Mouse (Mus musculus): ENCODE measurements around the gene Gm20532. TPM values are rescaled to one million over a fixed set of nuclear protein-coding genes. Genes with fewer than 3 reads are reported as not detected.

The Gm20532 gene
- polyA plus RNA-seq, 1 experiment from 2014 or later = not detected

DNA sequence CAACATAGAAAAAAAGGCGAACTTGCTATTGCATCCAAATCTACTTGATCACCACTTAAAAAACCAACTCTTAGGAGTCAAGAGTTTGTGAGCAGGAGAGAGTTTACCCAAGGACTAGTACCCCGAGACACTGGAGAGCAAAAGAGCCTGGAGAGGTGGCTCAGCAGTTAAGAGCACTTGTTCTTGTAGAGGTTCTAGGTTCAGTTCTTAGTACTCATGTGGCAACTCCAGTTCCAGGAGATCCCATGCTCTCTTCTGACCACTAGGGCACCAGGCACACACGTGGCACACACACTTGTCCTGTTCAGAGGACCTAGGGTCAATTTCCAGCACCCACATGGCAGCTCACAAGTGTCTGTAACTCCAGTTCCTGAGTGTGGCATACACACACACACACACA is 39.6 kb downstream of the Gm20532 start:
- H3K27me3 ChIP-seq (replicated peaks) = no peaks in the 10 kb centered on the region
- H3K36me3 ChIP-seq = no peaks in the 10 kb centered on the region
- no peak overlapping the region for H3K27ac ChIP-seq (replicated peaks)
- H3K9me3 ChIP-seq (replicated peaks) = no peaks in the 10 kb centered on the region
- 72% methylated on average over 3 of the region's 3 CpGs for WGBS
- H3K4me3 ChIP-seq (replicated peaks) = no peak overlapping the region
- H3K4me1 ChIP-seq = peaks cover 30% of the 10 kb centered on the region
- no peak for ATAC-seq (ENCODE audit: low FRiP score)
- no peak overlapping the region for H3K4me2 ChIP-seq
- no peak overlapping the region for H3K9ac ChIP-seq (replicated peaks)

DNA sequence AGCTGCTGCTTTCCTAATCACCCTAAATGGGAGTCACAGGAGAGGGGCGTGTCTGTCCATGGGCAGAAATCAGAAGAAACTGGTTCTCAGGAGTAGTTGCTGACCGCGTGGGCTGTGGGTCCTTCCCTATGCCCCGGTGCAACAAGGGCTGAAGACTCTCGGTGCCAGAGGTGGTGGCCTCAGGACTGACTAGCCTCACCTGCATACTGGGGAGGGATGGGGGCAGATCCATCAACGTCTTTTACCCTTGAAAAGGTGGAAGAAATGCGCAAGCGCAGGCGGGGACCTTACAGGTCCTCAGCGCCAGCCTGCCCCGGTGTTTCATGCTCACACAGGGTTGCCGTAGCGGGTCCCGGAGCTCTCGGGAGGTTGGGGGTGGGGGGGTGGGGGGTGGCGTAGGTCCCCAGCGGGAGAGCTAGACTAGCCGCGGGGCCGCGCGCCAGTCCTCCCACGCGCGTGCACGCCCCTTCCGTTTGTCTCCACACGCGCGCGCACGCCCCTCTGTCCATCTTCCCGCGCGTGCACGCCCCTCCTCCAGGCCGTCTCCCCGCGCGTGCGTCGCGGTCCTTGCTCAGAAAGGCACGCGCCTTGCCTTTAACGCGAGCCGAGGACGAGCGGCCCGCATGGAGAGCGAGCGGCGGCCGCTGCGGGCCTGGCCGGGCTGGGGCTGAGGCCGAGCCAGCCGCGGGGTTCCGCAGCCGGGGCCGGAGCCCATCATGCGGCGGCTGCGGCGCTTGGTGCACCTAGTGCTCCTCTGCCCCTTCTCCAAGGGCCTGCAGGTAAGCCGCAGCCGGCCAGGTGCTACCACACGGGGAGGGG is 41.7 kb downstream of the Gm20532 start, which contains the start of gene Fam69b:
TSS of gene Fam69b (plus strand) at position 537 of the 819 bp plus-strand sequence.
- H3K9ac ChIP-seq (replicated peaks) = peak within 1 kb of the TSS; percentile 98
- under 1% methylated on average over 51 of the region's 70 CpGs for WGBS
- H3K4me1 ChIP-seq = peaks cover 50% of the 10 kb centered on the region
- peak within 1 kb of the TSS; percentile 90 for H3K4me2 ChIP-seq
- H3K27ac ChIP-seq (replicated peaks) = peak within 1 kb of the TSS; percentile 89
- H3K36me3 ChIP-seq = no peaks in the 10 kb centered on the region
- H3K27me3 ChIP-seq (replicated peaks) = no peaks in the 10 kb centered on the region
- H3K9me3 ChIP-seq (replicated peaks) = no peaks in the 10 kb centered on the region
- ATAC-seq (ENCODE audit: low FRiP score) = peak; percentile 83
- peak within 1 kb of the TSS; percentile 78 for H3K4me3 ChIP-seq (replicated peaks)

DNA sequence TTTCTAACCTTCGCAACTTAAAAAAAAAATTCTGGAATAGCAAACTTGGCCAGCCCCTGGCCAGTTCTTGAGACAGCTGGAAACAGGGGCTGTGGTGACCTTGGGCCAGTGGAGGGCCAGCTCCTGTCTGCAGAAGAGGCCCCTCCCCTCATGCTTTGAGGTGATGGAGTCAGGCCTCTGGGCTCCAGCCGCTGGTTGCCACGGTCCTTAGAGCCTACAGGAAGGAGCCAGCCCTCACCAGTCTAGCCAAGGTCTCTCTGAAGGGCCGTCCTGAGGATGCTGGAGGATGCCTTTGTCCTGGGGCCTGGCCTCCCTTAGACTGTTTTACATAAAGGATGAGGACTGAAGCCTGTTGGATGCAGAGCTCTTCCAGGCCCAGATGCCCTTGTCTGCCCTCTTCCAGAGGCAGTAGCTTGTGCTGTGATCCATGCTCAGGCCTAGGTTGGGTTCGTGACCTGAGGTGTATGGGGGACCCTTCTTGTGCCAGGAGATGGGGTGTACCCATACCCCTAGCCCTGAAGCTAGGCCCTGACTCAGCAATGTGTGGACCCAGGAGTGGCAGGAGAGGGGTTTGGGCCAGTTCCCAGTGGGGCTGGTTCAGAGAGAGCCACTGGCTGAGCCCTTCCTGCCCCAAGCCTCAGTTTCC is 42.5 kb downstream of the Gm20532 start:
- peak overlapping the region; percentile 98 for H3K9ac ChIP-seq (replicated peaks)
- peak overlapping the region; percentile 90 for H3K4me2 ChIP-seq
- peak overlapping the region; percentile 78 for H3K4me3 ChIP-seq (replicated peaks)
- WGBS = 24% methylated on average over 5 of the region's 5 CpGs
- no peaks in the 10 kb centered on the region for H3K27me3 ChIP-seq (replicated peaks)
- 0 out of 2 replicates have a peak, but pooled peaks cover under 1% of the 10 kb centered on the region for H3K36me3 ChIP-seq
- H3K4me1 ChIP-seq = peaks cover 57% of the 10 kb centered on the region
- H3K27ac ChIP-seq (replicated peaks) = peak overlapping the region; percentile 89
- H3K9me3 ChIP-seq (replicated peaks) = no peaks in the 10 kb centered on the region
- peak; percentile 57 for ATAC-seq (ENCODE audit: low FRiP score)

- Histone ChIP-seq H3K27ac (replicated peaks) (no peak overlapping the region), H3K4me3 (replicated peaks) (no peak overlapping the region), H3K36me3 (peaks cover 38% of the 10 kb centered on the region), H3K27me3 (replicated peaks) (no peaks in the 10 kb centered on the region), H3K4me1 (peaks cover 88% of the 10 kb centered on the region), H3K9me3 (replicated peaks) (no peaks in the 10 kb centered on the region), H3K9ac (replicated peaks) (peak overlapping the region; percentile 36; the same call in 1 of the 2 replicates), H3K4me2 (peak overlapping the region; percentile 27)
- no peak for ATAC-seq (ENCODE audit: low FRiP score)
- WGBS = 74% methylated on average over 16 of the region's 16 CpGs
Observed at GRCm38 (mm10) chr2:26632541-26633395, 46.3 kb downstream of the Gm20532 start.

DNA sequence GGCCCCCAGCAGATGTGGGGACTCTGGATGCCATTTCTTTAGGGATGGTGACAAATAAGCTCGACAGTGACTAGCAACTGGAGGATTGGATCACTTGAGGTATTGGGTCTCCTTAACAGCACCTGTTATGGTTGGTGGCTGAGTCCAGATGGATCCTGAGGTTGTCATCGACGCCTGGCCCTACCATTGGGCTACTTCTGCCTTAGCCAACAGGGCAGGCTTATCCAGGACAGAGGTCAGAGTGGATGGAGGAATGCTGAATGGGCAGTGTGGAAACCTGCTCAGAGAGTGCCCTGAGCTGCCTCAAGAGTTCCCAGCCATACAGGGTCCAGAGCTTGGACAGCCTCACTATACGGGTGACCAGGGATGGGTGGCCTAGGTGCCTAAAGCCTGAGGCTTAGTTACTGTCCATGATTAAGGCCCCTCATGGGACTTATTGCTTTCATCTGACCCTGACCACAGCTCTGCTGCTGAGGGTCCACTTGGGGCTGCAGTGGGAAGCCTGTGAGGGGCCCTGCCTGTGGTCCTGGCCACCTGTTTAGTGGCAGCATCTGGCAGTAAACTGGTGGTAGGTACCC is 47.6 kb downstream of the Gm20532 start:
- H3K4me1 ChIP-seq = peaks cover 95% of the 10 kb centered on the region
- H3K9me3 ChIP-seq (replicated peaks) = no peaks in the 10 kb centered on the region
- H3K27ac ChIP-seq (replicated peaks) = no peak overlapping the region
- peaks cover 42% of the 10 kb centered on the region for H3K36me3 ChIP-seq
- WGBS = 77% methylated on average over 4 of the region's 4 CpGs
- no peak overlapping the region for H3K4me2 ChIP-seq
- H3K4me3 ChIP-seq (replicated peaks) = no peak overlapping the region
- no peak overlapping the region for H3K9ac ChIP-seq (replicated peaks)
- ATAC-seq (ENCODE audit: low FRiP score) = no peak
- no peaks in the 10 kb centered on the region for H3K27me3 ChIP-seq (replicated peaks)

DNA sequence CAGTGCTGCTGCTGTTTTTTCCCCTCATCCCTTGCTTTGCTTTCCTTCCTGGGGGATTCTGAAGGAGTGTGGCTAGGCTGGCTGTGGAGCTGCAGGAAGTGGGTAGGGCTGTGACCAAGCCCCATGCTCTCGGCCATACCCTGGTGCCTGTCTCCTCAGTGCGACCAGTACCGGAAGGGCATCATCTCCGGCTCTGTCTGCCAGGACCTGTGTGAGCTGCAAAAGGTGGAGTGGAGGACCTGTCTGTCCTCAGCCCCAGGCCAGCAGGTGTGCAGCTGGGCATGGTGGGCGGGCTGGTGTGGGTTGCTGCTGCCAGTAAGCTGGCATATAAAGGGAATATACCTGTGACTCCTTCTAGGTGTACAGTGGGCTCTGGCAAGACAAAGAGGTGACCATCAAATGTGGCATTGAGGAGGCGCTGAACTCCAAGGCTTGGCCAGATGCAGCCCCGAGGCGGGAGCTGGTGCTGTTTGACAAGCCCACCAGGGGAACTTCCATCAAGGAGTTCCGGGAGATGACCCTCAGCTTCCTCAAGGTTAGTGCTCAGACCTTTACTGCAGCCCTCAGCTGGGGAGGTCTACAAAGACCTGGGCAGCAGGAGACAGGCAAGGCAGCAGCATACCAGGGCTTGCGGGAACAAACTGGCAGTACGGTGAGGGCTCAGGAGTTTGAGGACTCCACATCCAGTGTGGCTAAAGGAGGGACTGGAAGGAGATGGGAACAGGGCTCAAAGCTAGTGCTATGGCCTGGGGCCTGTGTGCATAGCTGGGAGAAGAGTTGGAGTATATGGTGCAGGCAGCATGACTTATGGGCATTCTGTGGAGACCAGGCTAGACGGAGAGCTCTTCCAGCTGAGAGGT is 48.4 kb downstream of the Gm20532 start:
- H3K36me3 ChIP-seq = peaks cover 42% of the 10 kb centered on the region

DNA sequence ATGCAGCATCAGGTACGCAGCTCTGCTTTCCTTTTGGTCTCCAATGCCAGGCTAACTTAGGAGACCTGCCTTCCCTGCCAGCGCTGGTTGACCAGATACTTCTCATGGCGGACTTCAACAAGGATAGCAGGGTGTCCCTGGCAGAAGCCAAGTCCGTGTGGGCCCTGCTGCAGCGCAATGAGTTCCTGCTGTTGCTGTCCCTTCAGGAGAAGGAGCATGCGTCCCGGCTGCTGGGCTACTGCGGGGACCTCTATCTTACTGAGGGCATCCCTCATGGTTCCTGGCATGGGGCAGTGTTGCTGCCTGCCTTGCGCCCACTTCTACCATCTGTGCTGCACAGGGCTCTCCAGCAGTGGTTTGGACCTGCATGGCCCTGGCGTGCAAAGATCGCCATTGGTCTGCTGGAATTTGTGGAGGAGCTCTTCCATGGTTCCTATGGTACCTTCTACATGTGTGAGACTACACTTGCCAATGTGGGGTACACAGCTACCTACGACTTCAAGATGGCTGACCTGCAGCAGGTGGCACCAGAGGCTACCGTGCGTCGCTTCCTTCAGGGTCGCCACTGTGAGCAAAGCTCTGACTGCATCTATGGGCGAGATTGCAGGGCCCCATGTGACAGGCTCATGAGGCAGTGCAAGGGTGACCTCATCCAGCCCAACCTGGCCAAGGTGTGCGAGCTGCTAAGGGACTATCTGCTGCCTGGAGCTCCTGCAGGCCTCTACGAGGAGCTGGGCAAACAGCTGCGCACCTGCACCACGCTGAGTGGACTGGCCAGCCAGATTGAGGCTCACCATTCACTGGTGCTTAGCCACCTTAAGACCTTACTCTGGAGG is 49.3 kb downstream of the Gm20532 start:
- Histone ChIP-seq H3K9me3 (replicated peaks) (no peaks in the 10 kb centered on the region), H3K4me1 (peaks cover 82% of the 10 kb centered on the region), H3K36me3 (peaks cover 42% of the 10 kb centered on the region), H3K4me3 (replicated peaks) (no peak overlapping the region), H3K27ac (replicated peaks) (no peak overlapping the region), H3K9ac (replicated peaks) (no peak overlapping the region), H3K27me3 (replicated peaks) (no peaks in the 10 kb centered on the region), H3K4me2 (no peak overlapping the region)
- WGBS = 82% methylated on average over 21 of the region's 21 CpGs
- ATAC-seq (ENCODE audit: low FRiP score) = no peak

More for the DNA sequence above, 48.4 kb downstream of the Gm20532 start:
- H3K9me3 ChIP-seq (replicated peaks) = no peaks in the 10 kb centered on the region
- 71% methylated on average over 12 of the region's 12 CpGs for WGBS
- ATAC-seq (ENCODE audit: low FRiP score) = no peak
- H3K4me3 ChIP-seq (replicated peaks) = no peak overlapping the region
- no peak overlapping the region; the same call in 1 of the 2 replicates for H3K27ac ChIP-seq (replicated peaks)
- H3K4me2 ChIP-seq = no peak overlapping the region
- no peaks in the 10 kb centered on the region for H3K27me3 ChIP-seq (replicated peaks)
- no peak overlapping the region for H3K9ac ChIP-seq (replicated peaks)
- peaks cover 90% of the 10 kb centered on the region for H3K4me1 ChIP-seq

- ATAC-seq (ENCODE audit: low FRiP score) = no peak
- H3K4me3 ChIP-seq (replicated peaks) = no peak overlapping the region
- no peaks in the 10 kb centered on the region for H3K9me3 ChIP-seq (replicated peaks)
- H3K27me3 ChIP-seq (replicated peaks) = no peaks in the 10 kb centered on the region
- peaks cover 76% of the 10 kb centered on the region for H3K4me1 ChIP-seq
- H3K27ac ChIP-seq (replicated peaks) = no peak overlapping the region
- peaks cover 42% of the 10 kb centered on the region for H3K36me3 ChIP-seq
- no peak overlapping the region for H3K9ac ChIP-seq (replicated peaks)
- 34% methylated on average over 2 of the region's 2 CpGs for WGBS
- H3K4me2 ChIP-seq = no peak overlapping the region
Observed at GRCm38 (mm10) chr2:26636325-26636635, 49.8 kb downstream of the Gm20532 start.

- WGBS = 90% methylated on average over 4 of the region's 4 CpGs
- Histone ChIP-seq H3K4me2 (peak overlapping the region; percentile 72; the same call in 1 of the 2 replicates), H3K4me1 (peaks cover 65% of the 10 kb centered on the region), H3K36me3 (peaks cover 42% of the 10 kb centered on the region), H3K4me3 (replicated peaks) (no peak overlapping the region), H3K9ac (replicated peaks) (no peak overlapping the region), H3K9me3 (replicated peaks) (no peaks in the 10 kb centered on the region), H3K27me3 (replicated peaks) (no peaks in the 10 kb centered on the region), H3K27ac (replicated peaks) (no peak overlapping the region)
- ATAC-seq (ENCODE audit: low FRiP score) = no peak
Observed at GRCm38 (mm10) chr2:26637316-26637932, 51.0 kb downstream of the Gm20532 start.

GRCm38 (mm10) chr2:26638039-26638438 is 51.6 kb downstream of the Gm20532 start:
- H3K27ac ChIP-seq (replicated peaks) = no peak overlapping the region
- peak overlapping the region; percentile 72 for H3K4me2 ChIP-seq
- no peak for ATAC-seq (ENCODE audit: low FRiP score)
- H3K27me3 ChIP-seq (replicated peaks) = no peaks in the 10 kb centered on the region
- peaks cover 59% of the 10 kb centered on the region for H3K4me1 ChIP-seq
- no peaks in the 10 kb centered on the region for H3K9me3 ChIP-seq (replicated peaks)
- H3K36me3 ChIP-seq = peaks cover 42% of the 10 kb centered on the region
- H3K4me3 ChIP-seq (replicated peaks) = peak overlapping the region; percentile 83; the same call in 1 of the 2 replicates
- 84% methylated on average over 5 of the region's 5 CpGs for WGBS
- no peak overlapping the region for H3K9ac ChIP-seq (replicated peaks)

Measured in neural tube, embryonic 15.5 days (tissue).